7 mouse cellular contexts compared by ENCODE assay signal in genomic region chr7:58398558-58399144, GRCm38 (mm10).
DNase-seq lines count a peak whose midpoint lies in the region; ATAC-seq and TF ChIP-seq lines count a peak whose summit lies in the region.

No protein-coding gene starts in this region.

- DNase-seq in lung, adult 2 months = no peak
- no peak for DNase-seq in lung, postnatal 14 days
- DNase-seq in hindbrain, postnatal 0 days (ENCODE audit: low spot score) = peak; percentile 53
- no peak for DNase-seq in midbrain, embryonic 14.5 days
- no peak for DNase-seq in gastrocnemius, postnatal 36 days
- no peak for DNase-seq in adrenal gland, adult 2 months

- TF ChIP-seq POLR2A in lung, adult 2 months (IDR thresholded peaks at IDR 0.05; ENCODE audit: borderline replicate concordance, extremely low read depth, low read depth, low read length) = no peak

- intact Hi-C loops in gastrocnemius, postnatal 36 days (cut with DNase I) = no loop called here

- H3K4me2 ChIP-seq in embryonic facial prominence, embryonic 13.5 days = peak overlapping the region; percentile 64
- H3K4me2 ChIP-seq in hindbrain, postnatal 0 days (ENCODE audit: low read depth, low read length) = peak overlapping the region; percentile 60
- peak overlapping the region; percentile 58 for H3K4me2 ChIP-seq in midbrain, embryonic 14.5 days (ENCODE audit: low read length)

- H3K27ac ChIP-seq in embryonic facial prominence, embryonic 13.5 days = peak overlapping the region; percentile 92
- H3K27ac ChIP-seq in hindbrain, postnatal 0 days = peak overlapping the region; percentile 97
- peak overlapping the region; percentile 95 for H3K27ac ChIP-seq in midbrain, embryonic 14.5 days (replicated peaks; ENCODE audit: low read depth, low read length)

- H3K27me3 ChIP-seq in embryonic facial prominence, embryonic 13.5 days = no peaks in the 10 kb centered on the region
- H3K27me3 ChIP-seq in hindbrain, postnatal 0 days (ENCODE audit: insufficient read depth, low read length) = no peaks in the 10 kb centered on the region
- H3K27me3 ChIP-seq in midbrain, embryonic 14.5 days (ENCODE audit: control insufficient read depth, insufficient read depth, low read length) = no peaks in the 10 kb centered on the region

- H3K4me1 ChIP-seq in lung, adult 2 months (ENCODE audit: control insufficient read depth, insufficient read depth, low read length) = peaks cover 5% of the 10 kb centered on the region; the same call in 1 of the 2 replicates
- peaks cover 12% of the 10 kb centered on the region; the same call in 1 of the 2 replicates for H3K4me1 ChIP-seq in embryonic facial prominence, embryonic 13.5 days
- H3K4me1 ChIP-seq in hindbrain, postnatal 0 days (ENCODE audit: insufficient read depth, low read length) = peaks cover 3% of the 10 kb centered on the region; the same call in 1 of the 2 replicates
- H3K4me1 ChIP-seq in midbrain, embryonic 14.5 days (ENCODE audit: control insufficient read depth, insufficient read depth, low read length) = peaks cover 6% of the 10 kb centered on the region

- no peak for TF ChIP-seq CTCF in lung, adult 2 months (IDR thresholded peaks at IDR 0.05; ENCODE audit: insufficient read depth, low read length)
- TF ChIP-seq CTCF in hindbrain, postnatal 0 days (IDR thresholded peaks at IDR 0.05; ENCODE audit: low read depth) = no peak

- peak overlapping the region; percentile 75 for H3K9ac ChIP-seq in embryonic facial prominence, embryonic 13.5 days
- H3K9ac ChIP-seq in hindbrain, postnatal 0 days (replicated peaks; ENCODE audit: low read length) = peak overlapping the region; percentile 61
- peak overlapping the region; percentile 57 for H3K9ac ChIP-seq in midbrain, embryonic 14.5 days (replicated peaks; ENCODE audit: low read length)

- H3K36me3 ChIP-seq in embryonic facial prominence, embryonic 13.5 days = no peaks in the 10 kb centered on the region
- no peaks in the 10 kb centered on the region for H3K36me3 ChIP-seq in hindbrain, postnatal 0 days (ENCODE audit: insufficient read depth, low read length)
- no peaks in the 10 kb centered on the region for H3K36me3 ChIP-seq in midbrain, embryonic 14.5 days (ENCODE audit: control insufficient read depth, insufficient read depth, low read length)

- 3% methylated on average over 9 of the region's 9 CpGs for WGBS in lung, adult 2 months
- WGBS in embryonic facial prominence, embryonic 13.5 days = 1% methylated on average over 9 of the region's 9 CpGs
- 1% methylated on average over 9 of the region's 9 CpGs for WGBS in hindbrain, postnatal 0 days
- WGBS in midbrain, embryonic 14.5 days = under 1% methylated on average over 9 of the region's 9 CpGs

- peak overlapping the region; percentile 62 for H3K4me3 ChIP-seq in lung, adult 2 months (replicated peaks; ENCODE audit: extremely low read depth, low read depth, low read length)
- peak overlapping the region; percentile 62 for H3K4me3 ChIP-seq in embryonic facial prominence, embryonic 13.5 days
- peak overlapping the region; percentile 44 for H3K4me3 ChIP-seq in hindbrain, postnatal 0 days (ENCODE audit: low read length)
- H3K4me3 ChIP-seq in midbrain, embryonic 14.5 days (replicated peaks; ENCODE audit: low read depth, low read length) = peak overlapping the region; percentile 38

- ATAC-seq in embryonic facial prominence, embryonic 13.5 days (ENCODE audit: insufficient number of reproducible peaks, insufficient read depth, low FRiP score, low TSS enrichment, low read depth) = no peak
- ATAC-seq in hindbrain, postnatal 0 days = peak; percentile 50
- peak; percentile 44 for ATAC-seq in midbrain, embryonic 14.5 days (ENCODE audit: low FRiP score, low TSS enrichment)

- no peaks in the 10 kb centered on the region for H3K9me3 ChIP-seq in embryonic facial prominence, embryonic 13.5 days
- H3K9me3 ChIP-seq in hindbrain, postnatal 0 days (ENCODE audit: low read length) = no peaks in the 10 kb centered on the region
- no peaks in the 10 kb centered on the region for H3K9me3 ChIP-seq in midbrain, embryonic 14.5 days (ENCODE audit: control insufficient read depth, low read length)
